In genomic region chr6:140611893-140612473, GRCm38 (mm10) we compare ENCODE assay signal across 24 mouse cellular contexts. TPM values are rescaled to one million over a fixed set of nuclear protein-coding genes. Genes with fewer than 3 reads are reported as not detected.
DNase-seq lines count a peak whose midpoint lies in the region; ATAC-seq and TF ChIP-seq lines count a peak whose summit lies in the region.
"Had no signal": no experiment of that assay in that cellular context is flagged by ENCODE, and none has a peak within 500 bp of the region (broad histone marks: within the 10 kb centered on the region; RNA-seq: fewer than 3 reads in every experiment).

No protein-coding gene starts in this region.

- H3K27ac ChIP-seq in kidney, adult 2 months (ENCODE audit: insufficient read depth, low read depth, low read length) = peak overlapping the region; percentile 20; the same call in 1 of the 2 replicates
- 0 out of 2 replicates have a peak overlapping the region, but pooled peaks have one; percentile 25 for H3K27ac ChIP-seq in brown adipose tissue, adult 24 weeks (replicated peaks; ENCODE audit: low read depth, low read length)
- peak overlapping the region; percentile 92 for H3K27ac ChIP-seq in limb, embryonic 15.5 days
- H3K27ac ChIP-seq: embryonic facial prominence, embryonic 12.5 days; forebrain, embryonic 10.5 days; kidney, postnatal 0 days; left cerebral cortex, adult 2 months; liver, embryonic 12.5 days; neural tube, embryonic 12.5 days; stomach, postnatal 0 days had no signal

- no peaks in the 10 kb centered on the region for H3K27me3 ChIP-seq in kidney, adult 2 months (replicated peaks; ENCODE audit: control insufficient read depth, insufficient read depth, low read length)
- H3K27me3 ChIP-seq in limb, embryonic 15.5 days = no peaks in the 10 kb centered on the region
- H3K27me3 ChIP-seq: embryonic facial prominence, embryonic 12.5 days; liver, embryonic 12.5 days; neural tube, embryonic 12.5 days had no signal

- 0 out of 2 replicates have a peak overlapping the region, but pooled peaks have one; percentile 10 for H3K4me2 ChIP-seq in limb, embryonic 15.5 days
- H3K4me2 ChIP-seq: embryonic facial prominence, embryonic 12.5 days; liver, embryonic 12.5 days; neural tube, embryonic 12.5 days had no signal

- peak; percentile 25 to 26 for DNase-seq in heart, adult 18-20 months
- no peak for DNase-seq in heart, postnatal 14 days
- DNase-seq in kidney, adult 2 months = peak; percentile 38
- no peak for DNase-seq in kidney, postnatal 14 days
- no peak for DNase-seq in thymus, postnatal 0 days (ENCODE audit: low spot score)
- DNase-seq: adrenal gland, postnatal 36 days; cerebellum, adult 11-12 months; cerebellum, postnatal 10 days; kidney, adult 18-20 months; lung, adult 18-20 months; lung, postnatal 14 days; midbrain, embryonic 14.5 days; right cerebral cortex, postnatal 14 days; thymus, adult 2 months had no signal

- no peak overlapping the region for H3K4me3 ChIP-seq in kidney, adult 2 months (ENCODE audit: insufficient read depth, low read depth, low read length)
- H3K4me3 ChIP-seq in brown adipose tissue, adult 24 weeks (ENCODE audit: insufficient read depth, low read depth, low read length) = no peak overlapping the region
- no peak overlapping the region for H3K4me3 ChIP-seq in limb, embryonic 15.5 days
- H3K4me3 ChIP-seq: embryonic facial prominence, embryonic 12.5 days; forebrain, embryonic 10.5 days; left cerebral cortex, adult 2 months; liver, embryonic 12.5 days; neural tube, embryonic 12.5 days had no signal

- peak; percentile 53; the same call in 1 of the 2 replicates for ATAC-seq in limb, embryonic 15.5 days (ENCODE audit: insufficient number of reproducible peaks, low FRiP score, low TSS enrichment, low read depth)
- ATAC-seq: CD4-positive, CD25-positive, alpha-beta regulatory T cell, adult 4 months; liver, embryonic 12.5 days had no signal

- no peak overlapping the region for H3K9ac ChIP-seq in limb, embryonic 15.5 days
- H3K9ac ChIP-seq: embryonic facial prominence, embryonic 12.5 days; liver, embryonic 12.5 days; neural tube, embryonic 12.5 days had no signal

- 61% methylated on average over 13 of the region's 13 CpGs for WGBS in kidney, adult 2 months
- 61% methylated on average over 13 of the region's 13 CpGs for WGBS in limb, embryonic 15.5 days

- intact Hi-C loops in heart, postnatal 14 days (cut with DNase I) = no loop called here

- no peak for TF ChIP-seq CTCF in kidney, adult 2 months (conservative IDR thresholded peaks at IDR 0.05; ENCODE audit: insufficient read depth, insufficient read length, low read depth, low read length)

- no peaks in the 10 kb centered on the region for H3K9me3 ChIP-seq in limb, embryonic 15.5 days
- H3K9me3 ChIP-seq: embryonic facial prominence, embryonic 12.5 days; forebrain, embryonic 10.5 days; liver, embryonic 12.5 days; neural tube, embryonic 12.5 days had no signal

- no peaks in the 10 kb centered on the region for H3K36me3 ChIP-seq in kidney, adult 2 months (ENCODE audit: control insufficient read depth, insufficient read depth, low read length)
- no peaks in the 10 kb centered on the region for H3K36me3 ChIP-seq in limb, embryonic 15.5 days
- H3K36me3 ChIP-seq: embryonic facial prominence, embryonic 12.5 days; forebrain, embryonic 10.5 days; liver, embryonic 12.5 days; neural tube, embryonic 12.5 days had no signal

- H3K4me1 ChIP-seq in kidney, adult 2 months (ENCODE audit: control insufficient read depth, insufficient read depth, low read length) = no peaks in the 10 kb centered on the region
- peaks cover 7% of the 10 kb centered on the region; the same call in 1 of the 2 replicates for H3K4me1 ChIP-seq in brown adipose tissue, adult 24 weeks (ENCODE audit: control insufficient read depth, insufficient read depth, insufficient read length, low read length)
- peaks cover 10% of the 10 kb centered on the region for H3K4me1 ChIP-seq in limb, embryonic 15.5 days
- H3K4me1 ChIP-seq: embryonic facial prominence, embryonic 12.5 days; forebrain, embryonic 10.5 days; neural tube, embryonic 12.5 days had no signal

- TF ChIP-seq POLR2A in kidney, adult 2 months (IDR thresholded peaks at IDR 0.05; ENCODE audit: low read depth, low read length) = no peak

RNA-seq across cellular contexts. Expression of gene Aebp2, which starts 10.5 kb away (rescaled TPM):
- total RNA-seq in heart, adult 18-20 months (2021) = 10 to 100 TPM; 39.3 to 39.6 TPM
- total RNA-seq in heart, postnatal 14 days (2021) = 10 to 100 TPM; 40.6 to 41.7 TPM
- polyA plus RNA-seq in kidney, adult 2 months (2012; rRNA removed) = 23.4 and 23.9 TPM in 2 replicates
- 22.2 and 25.4 TPM in 2 replicates for polyA plus RNA-seq in brown adipose tissue, adult 24 weeks (2012; ENCODE audit: insufficient read depth, insufficient read length, missing spikeins)
- polyA plus RNA-seq in limb, embryonic 15.5 days (2015; fragmentation: Nextera tagmentation; extraction: Ambion mirVana) = 14.4 and 17.1 TPM in 2 replicates
- polyA plus RNA-seq in thymus, postnatal 0 days (2015; fragmentation: Nextera tagmentation; extraction: Ambion mirVana) = 17.4 and 24.4 TPM in 2 replicates

Comparison
In these comparisons a context has a peak if more than half of its experiments do, and no peak if none do; other contexts are left out.
1. DNase-seq: peak in heart, adult 18-20 months (2 of 2) and kidney, adult 2 months (single experiment); none in heart, postnatal 14 days (0 of 2), kidney, postnatal 14 days (single experiment) and thymus, postnatal 0 days (single experiment).
2. H3K27ac ChIP-seq: peak in every context shown above with its lines; median percentile 92 in limb, embryonic 15.5 days; 25 in brown adipose tissue, adult 24 weeks; 20 in kidney, adult 2 months.